Mouse (Mus musculus) spleen, adult 2 months (tissue): ENCODE results near the gene Hexim2.

Experiments
- CTCF ChIP-seq: fragments of 200-500 bp; IDR thresholded peaks from 2 replicates; pipeline ENCODE4 v1.5.1; 2011; ENCODE audit warnings: mild to moderate bottlenecking, inconsistent platforms; ENCODE audit not compliant: insufficient read depth, insufficient read length, insufficient replicate concordance; ENCODE audit errors: extremely low read depth
- POLR2A ChIP-seq: fragments of 200-500 bp; IDR thresholded peaks from 2 replicates; pipeline ENCODE4 v1.6.1; 2011; ENCODE audit warnings: low read depth, low read length, inconsistent platforms

DNA sequence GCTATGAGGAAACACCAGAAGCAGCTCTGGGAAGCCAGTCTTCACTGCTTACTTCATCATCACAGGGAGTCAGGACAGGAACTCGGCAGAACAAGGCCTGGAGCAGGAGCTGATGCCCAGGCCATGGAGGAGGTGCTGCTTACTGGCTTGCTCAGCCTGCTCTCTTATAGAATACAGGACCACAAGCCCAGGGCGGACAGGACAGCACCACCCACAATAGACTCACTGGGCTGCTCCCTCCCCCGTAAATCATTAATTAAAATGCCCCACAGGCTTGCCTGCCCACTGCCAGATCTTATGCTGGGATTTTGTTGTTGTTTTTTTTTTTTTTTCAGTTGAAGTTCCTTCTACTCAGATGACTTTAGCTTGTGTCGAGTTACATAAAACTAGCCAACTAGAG is 15.5 kb downstream of the Hexim2 start:
- no peak for TF ChIP-seq CTCF
- TF ChIP-seq POLR2A = no peak
